27 mouse cellular contexts compared by ENCODE assay signal in the genomic region with DNA sequence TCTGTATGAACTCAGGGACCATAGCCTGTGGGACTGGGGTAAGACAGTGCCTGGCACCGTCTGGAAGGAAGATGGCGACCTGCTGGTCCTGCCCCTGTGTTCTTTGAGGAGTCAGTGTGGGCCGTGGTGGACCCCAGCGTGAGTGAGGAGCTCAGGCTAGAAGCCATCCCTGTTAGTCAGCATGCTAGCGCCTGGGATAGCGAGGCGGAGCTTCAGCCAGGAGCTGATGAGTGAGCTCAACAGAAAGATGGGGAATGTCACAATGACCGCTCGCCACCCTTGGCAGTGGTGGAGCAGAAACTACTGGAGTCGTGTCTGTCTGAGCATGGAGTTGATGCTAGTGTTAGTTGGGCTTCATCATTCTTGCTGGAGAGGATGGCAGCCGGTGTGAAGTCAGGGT.
DNase-seq lines count a peak whose midpoint lies in the region; ATAC-seq and TF ChIP-seq lines count a peak whose summit lies in the region.
"Had no signal": no experiment of that assay in that cellular context is flagged by ENCODE, and none has a peak within 500 bp of the region (broad histone marks: within the 10 kb centered on the region; RNA-seq: fewer than 3 reads in every experiment).

No protein-coding gene starts in this region.

- peaks cover 3% of the 10 kb centered on the region; the same call in 1 of the 2 replicates for H3K27me3 ChIP-seq in heart, embryonic 12.5 days (replicated peaks)
- H3K27me3 ChIP-seq in lung, postnatal 0 days (replicated peaks; ENCODE audit: insufficient read depth, low read length) = no peaks in the 10 kb centered on the region
- H3K27me3 ChIP-seq: embryonic facial prominence, embryonic 13.5 days; forebrain, embryonic 12.5 days; heart, embryonic 15.5 days; midbrain, embryonic 15.5 days; neural tube, embryonic 12.5 days; Patski had no signal

- H3K4me3 ChIP-seq in heart, embryonic 12.5 days = no peak overlapping the region
- H3K4me3 ChIP-seq in lung, postnatal 0 days (ENCODE audit: low read depth, low read length) = no peak overlapping the region
- H3K4me3 ChIP-seq: embryonic facial prominence, embryonic 13.5 days; erythroblast, embryonic 14.5 days; forebrain, embryonic 12.5 days; heart, embryonic 15.5 days; midbrain, embryonic 15.5 days; neural tube, embryonic 12.5 days had no signal

- 52% methylated on average over 11 of the region's 11 CpGs for WGBS in heart, embryonic 12.5 days
- 71% methylated on average over 11 of the region's 11 CpGs for WGBS in lung, postnatal 0 days

- intact Hi-C loops in heart, postnatal 36 days (cut with DNase I) = no loop called here

- no peak for ATAC-seq in heart, embryonic 12.5 days (ENCODE audit: insufficient number of reproducible peaks, low FRiP score)
- ATAC-seq in lung, postnatal 0 days = 0 out of 2 replicates have a peak, but pooled peaks have one; percentile 21
- ATAC-seq: CD4-positive, CD25-positive, alpha-beta regulatory T cell, adult 4 months; liver, postnatal 0 days; midbrain, embryonic 15.5 days; Patski had no signal

- H3K9me3 ChIP-seq in heart, embryonic 12.5 days (replicated peaks) = peaks cover 21% of the 10 kb centered on the region
- peaks cover 14% of the 10 kb centered on the region for H3K9me3 ChIP-seq in lung, postnatal 0 days (ENCODE audit: low read length)
- H3K9me3 ChIP-seq: heart, embryonic 15.5 days had no signal

- H3K36me3 ChIP-seq in heart, embryonic 12.5 days = peaks cover 30% of the 10 kb centered on the region
- peaks cover 23% of the 10 kb centered on the region for H3K36me3 ChIP-seq in lung, postnatal 0 days (ENCODE audit: insufficient read depth, low read length)

- H3K27ac ChIP-seq in heart, embryonic 12.5 days (ENCODE audit: poor library complexity, severe bottlenecking) = no peak overlapping the region
- no peak overlapping the region for H3K27ac ChIP-seq in lung, postnatal 0 days (ENCODE audit: low read length)
- H3K27ac ChIP-seq: embryonic facial prominence, embryonic 13.5 days; forebrain, embryonic 12.5 days; heart, embryonic 15.5 days; hindbrain, embryonic 14.5 days; kidney, postnatal 0 days; macrophage; midbrain, embryonic 15.5 days; neural tube, embryonic 12.5 days had no signal

- peaks cover 30% of the 10 kb centered on the region for H3K4me1 ChIP-seq in heart, embryonic 12.5 days (replicated peaks)
- H3K4me1 ChIP-seq in lung, postnatal 0 days (ENCODE audit: insufficient read depth, low read depth, low read length) = no peaks in the 10 kb centered on the region

- H3K9ac ChIP-seq in heart, embryonic 12.5 days = no peak overlapping the region
- no peak overlapping the region for H3K9ac ChIP-seq in lung, postnatal 0 days (replicated peaks; ENCODE audit: low read depth)
- H3K9ac ChIP-seq: embryonic facial prominence, embryonic 13.5 days; forebrain, embryonic 12.5 days; heart, embryonic 15.5 days; hindbrain, embryonic 14.5 days; liver, postnatal 0 days; midbrain, embryonic 15.5 days; neural tube, embryonic 12.5 days had no signal

- no peak for TF ChIP-seq EP300 in lung, postnatal 0 days (IDR thresholded peaks at IDR 0.05)

- H3K4me2 ChIP-seq in heart, embryonic 12.5 days = peak overlapping the region; percentile 4; the same call in 1 of the 2 replicates
- H3K4me2 ChIP-seq in lung, postnatal 0 days (replicated peaks; ENCODE audit: low read depth, low read length) = no peak overlapping the region
- H3K4me2 ChIP-seq: embryonic facial prominence, embryonic 13.5 days; forebrain, embryonic 12.5 days; heart, embryonic 15.5 days; hindbrain, embryonic 14.5 days; liver, embryonic 11.5 days; midbrain, embryonic 15.5 days; neural tube, embryonic 12.5 days had no signal

- DNase-seq in adrenal gland, postnatal 10 days = peak; percentile 46
- DNase-seq in adrenal gland, adult 8-10 months = no peak
- no peak for DNase-seq in heart, postnatal 36 days
- DNase-seq in lung, postnatal 0 days (ENCODE audit: low spot score) = no peak
- no peak for DNase-seq in lung, postnatal 14 days
- DNase-seq in brain, adult 2 months (ENCODE audit: low read depth, low spot score) = peak; percentile 47
- no peak for DNase-seq in urinary bladder, adult 18-20 months (ENCODE audit: low spot score in 2 of 2)
- DNase-seq: cerebellum, adult 18-20 months; cerebellum, postnatal 36 days; embryo, embryonic 11 days; gastrocnemius, postnatal 10 days; layer of hippocampus, postnatal 36 days; liver, postnatal 0 days; thymus, postnatal 25 days had no signal

- TF ChIP-seq CTCF in lung, postnatal 0 days (IDR thresholded peaks at IDR 0.05) = no peak

Comparison
In these comparisons a context has a peak if more than half of its experiments do, and no peak if none do; other contexts are left out.
1. DNase-seq: peak in adrenal gland, postnatal 10 days (single experiment) and brain, adult 2 months (single experiment); none in adrenal gland, adult 8-10 months (single experiment), heart, postnatal 36 days (0 of 2), lung, postnatal 0 days (single experiment), lung, postnatal 14 days (single experiment) and urinary bladder, adult 18-20 months (0 of 2).